Mouse (Mus musculus) MEL (cell line): ENCODE measurements around the gene Srprb. TPM values are rescaled to one million over a fixed set of nuclear protein-coding genes. Genes with fewer than 3 reads are reported as not detected.

Experiments used
- DNase-seq: peaks from one replicate; pipeline ENCODE4 v3.0.0; 2011; ENCODE audit warnings: low read depth, low spot score
- H3K27ac ChIP-seq: 2 replicates; pipeline ENCODE4 v1.5.1; 2012; ENCODE audit warnings: low read depth, mild to moderate bottlenecking, control low read depth, low read length, moderate library complexity; ENCODE audit not compliant: control insufficient read depth
- H3K27me3 ChIP-seq, 2 experiments: fragments of 150-350 bp in 1 of 2; sonication (generic) in 1 of 2; 2 replicates each; pipeline ENCODE4 v1.6.1; 2012; ENCODE audit warnings: low read length in 2 of 2, mild to moderate bottlenecking in 2 of 2, improper control_type of control experiment in 1 of 2, moderate library complexity in 1 of 2; ENCODE audit not compliant: insufficient read depth in 2 of 2, control insufficient read depth in 1 of 2
- H3K36me3 ChIP-seq, 2 experiments: 2 replicates each; pipeline ENCODE4 v1.6.1; 2012 to 2014; ENCODE audit warnings: low read length in 2 of 2, improper control_type of control experiment in 1 of 2, inconsistent platforms in 1 of 2, mild to moderate bottlenecking in 1 of 2; ENCODE audit not compliant: insufficient read depth in 2 of 2, control insufficient read depth in 1 of 2
- H3K4me1 ChIP-seq, 2 experiments: fragments of 150-350 bp in 1 of 2; sonication (generic) in 1 of 2; 2 replicates each; pipeline ENCODE4 v1.6.1; 2012; ENCODE audit warnings: low read length in 2 of 2, improper control_type of control experiment in 1 of 2, mild to moderate bottlenecking in 1 of 2; ENCODE audit not compliant: insufficient read depth in 2 of 2, control insufficient read depth in 1 of 2
- H3K4me3 ChIP-seq, 2 experiments: fragments of 150-350 bp in 1 of 2; sonication (generic) in 1 of 2; 2 replicates each; pipeline ENCODE4 v1.5.1; 2012; ENCODE audit warnings: low read depth in 2 of 2, low read length in 2 of 2, mild to moderate bottlenecking in 2 of 2, moderate library complexity in 2 of 2, control low read depth in 1 of 2, improper control_type of control experiment in 1 of 2; ENCODE audit not compliant: control insufficient read depth in 1 of 2, insufficient read depth in 1 of 2
- H3K79me2 ChIP-seq: 2 replicates; pipeline ENCODE4 v1.6.1; 2012; ENCODE audit warnings: mild to moderate bottlenecking, low read length, moderate library complexity; ENCODE audit not compliant: control insufficient read depth, poor library complexity, insufficient read depth
- H3K9ac ChIP-seq: 2 replicates; pipeline ENCODE4 v1.6.1; 2012; ENCODE audit warnings: low read depth, mild to moderate bottlenecking, control low read depth, low read length, moderate library complexity; ENCODE audit not compliant: control insufficient read depth, poor library complexity, severe bottlenecking
- H3K9me3 ChIP-seq: fragments of 150-350 bp; sonication (generic); replicated peaks from 2 replicates; pipeline ENCODE4 v1.6.1; 2012; ENCODE audit warnings: mild to moderate bottlenecking, low read length, improper control_type of control experiment, moderate library complexity; ENCODE audit not compliant: insufficient read depth
- CHD2 ChIP-seq: IDR thresholded peaks from 2 replicates; pipeline ENCODE4 v1.6.1; 2011; ENCODE audit warnings: low read length, improper control_type of control experiment
- CTCF ChIP-seq, 3 experiments: IDR thresholded peaks in 2 of 3; conservative IDR thresholded peaks in 1 of 3; 2 replicates each; pipeline ENCODE4 v1.5.1; 2011 to 2012; ENCODE audit warnings: low read length in 3 of 3, low read depth in 2 of 3, mild to moderate bottlenecking in 2 of 3, improper control_type of control experiment in 1 of 3, inconsistent platforms in 1 of 3, mixed read lengths in 1 of 3, moderate library complexity in 1 of 3; ENCODE audit not compliant: control insufficient read depth in 1 of 3, insufficient read depth in 1 of 3, poor library complexity in 1 of 3, severe bottlenecking in 1 of 3
- ETS1 ChIP-seq: IDR thresholded peaks from 2 replicates; pipeline ENCODE4 v1.6.1; 2012; ENCODE audit warnings: low read depth, mild to moderate bottlenecking, inconsistent platforms, low read length, improper control_type of control experiment, moderate library complexity
- GATA1 ChIP-seq: IDR thresholded peaks from 2 replicates; pipeline ENCODE4 v1.6.1; 2011; ENCODE audit warnings: low read depth, low read length, improper control_type of control experiment
- HCFC1 ChIP-seq: IDR thresholded peaks from 2 replicates; pipeline ENCODE4 v1.6.1; 2012; ENCODE audit warnings: low read depth, mild to moderate bottlenecking, inconsistent platforms, low read length, improper control_type of control experiment, moderate library complexity
- JUND ChIP-seq: IDR thresholded peaks from 2 replicates; pipeline ENCODE4 v1.6.1; 2011; ENCODE audit warnings: low read depth, mild to moderate bottlenecking, improper control_type of control experiment, low read length
- KAT2A ChIP-seq: conservative IDR thresholded peaks from 2 replicates; pipeline ENCODE4 v1.6.1; 2012; ENCODE audit warnings: low read depth, low read length, improper control_type of control experiment, inconsistent platforms
- MAFK ChIP-seq: IDR thresholded peaks from 2 replicates; pipeline ENCODE4 v1.6.1; 2011; ENCODE audit warnings: low read depth, mild to moderate bottlenecking, low read length, improper control_type of control experiment, borderline replicate concordance
- MAZ ChIP-seq: IDR thresholded peaks from 2 replicates; pipeline ENCODE4 v1.6.1; 2012; ENCODE audit warnings: low read depth, mild to moderate bottlenecking, inconsistent platforms, low read length, improper control_type of control experiment
- MYB ChIP-seq: IDR thresholded peaks from 2 replicates; pipeline ENCODE4 v1.6.1; 2011; ENCODE audit warnings: mild to moderate bottlenecking, low read depth, low read length, improper control_type of control experiment
- MYC ChIP-seq: IDR thresholded peaks from 2 replicates; pipeline ENCODE4 v1.6.1; 2011; ENCODE audit warnings: low read depth, mild to moderate bottlenecking, low read length, improper control_type of control experiment, moderate library complexity
- POLR2A ChIP-seq, 2 experiments: IDR thresholded peaks; 2 replicates each; pipeline ENCODE4 v1.6.1; 2011 to 2012; ENCODE audit warnings: low read length in 2 of 2, mild to moderate bottlenecking in 2 of 2, control low read depth in 1 of 2, improper control_type of control experiment in 1 of 2, low read depth in 1 of 2, moderate library complexity in 1 of 2; ENCODE audit not compliant: control insufficient read depth in 1 of 2, insufficient read depth in 1 of 2, poor library complexity in 1 of 2
- POLR2AphosphoS2 ChIP-seq: IDR thresholded peaks from 2 replicates; pipeline ENCODE4 v1.6.1; 2011; ENCODE audit warnings: low read length, improper control_type of control experiment
- RAD21 ChIP-seq: IDR thresholded peaks from 2 replicates; pipeline ENCODE4 v1.6.1; 2011; ENCODE audit warnings: mild to moderate bottlenecking, low read depth, low read length, improper control_type of control experiment
- RCOR1 ChIP-seq: IDR thresholded peaks from 2 replicates; pipeline ENCODE4 v1.6.1; 2012; ENCODE audit warnings: low read depth, mild to moderate bottlenecking, inconsistent platforms, low read length, improper control_type of control experiment
- SIN3A ChIP-seq: IDR thresholded peaks from 2 replicates; pipeline ENCODE4 v1.6.1; 2012; ENCODE audit warnings: low read length, improper control_type of control experiment, inconsistent platforms
- SMC3 ChIP-seq: IDR thresholded peaks from 2 replicates; pipeline ENCODE4 v1.6.1; 2011; ENCODE audit warnings: low read depth, low read length, improper control_type of control experiment
- TAL1 ChIP-seq: IDR thresholded peaks from 2 replicates; pipeline ENCODE4 v1.6.1; 2012; ENCODE audit warnings: mild to moderate bottlenecking, inconsistent platforms, low read length, moderate library complexity, mixed read lengths
- TCF12 ChIP-seq: IDR thresholded peaks from 2 replicates; pipeline ENCODE4 v1.6.1; 2014; ENCODE audit warnings: low read depth, mild to moderate bottlenecking, inconsistent platforms, low read length, improper control_type of control experiment, moderate library complexity
- USF1 ChIP-seq: IDR thresholded peaks from 2 replicates; pipeline ENCODE4 v1.6.1; 2014; ENCODE audit warnings: low read depth, mild to moderate bottlenecking, inconsistent platforms, low read length, improper control_type of control experiment, moderate library complexity
- USF2 ChIP-seq, 2 experiments: IDR thresholded peaks; 2 replicates each; pipeline ENCODE4 v1.6.1; 2011 to 2012; ENCODE audit warnings: improper control_type of control experiment in 2 of 2, low read length in 2 of 2, borderline replicate concordance in 1 of 2, inconsistent platforms in 1 of 2, low read depth in 1 of 2, mild to moderate bottlenecking in 1 of 2; ENCODE audit not compliant: insufficient read depth in 1 of 2
- ZC3H11A ChIP-seq: IDR thresholded peaks from 2 replicates; pipeline ENCODE4 v1.6.1; 2012; ENCODE audit warnings: low read depth, mild to moderate bottlenecking, inconsistent platforms, low read length, improper control_type of control experiment
- polyA plus RNA-seq, 2 experiments: library from polyadenylated mRNA; stranded (reverse) in 1 of 2; unstranded in 1 of 2; fragments of >175 nt in 1 of 2; fragments of >200 nt in 1 of 2; gene quantifications; 2 replicates each; pipeline versions ENCODE4 v1.2.1 to v1.2.4; 2012; ENCODE audit warnings: low replicate concordance in 2 of 2, low read depth in 1 of 2; ENCODE audit not compliant: insufficient read length in 2 of 2, insufficient read depth in 1 of 2, missing spikeins in 1 of 2
- total RNA-seq: library from RNA; depleted of rRNA; stranded (reverse); fragments of 300-350 nt; gene quantifications from 2 replicates; pipeline ENCODE4 v1.2.3, GENCODE M21; 2012

The Srprb gene
- total and polyA plus RNA-seq, 3 experiments: 71.5 to 85.0 TPM; not detected in 1

GRCm38 (mm10) chr9:103168771-103169170 lies 33.2 kb downstream of the Srprb start:
- TF ChIP-seq GATA1 (no peak), POLR2AphosphoS2 (no peak), HCFC1 (no peak), ETS1 (no peak), MAFK (no peak), TAL1 (no peak), JUND (no peak), KAT2A (no peak), ZC3H11A (no peak), SIN3A (no peak), MAZ (no peak), RAD21 (no peak), RCOR1 (no peak)
- TF ChIP-seq, all 39 proteins: peak for 0
- Histone ChIP-seq H3K4me3 (no peak overlapping the region), H3K27ac (no peak overlapping the region), H3K36me3 (no peaks in the 10 kb centered on the region), H3K79me2 (no peaks in the 10 kb centered on the region), H3K4me1 (no peaks in the 10 kb centered on the region), H3K9ac (no peak overlapping the region), H3K27me3 (no peaks in the 10 kb centered on the region), H3K9me3 (no peaks in the 10 kb centered on the region)
- DNase-seq: no peak

GRCm38 (mm10) chr9:103168046-103168445 lies 33.9 kb downstream of the Srprb start:
- TF ChIP-seq TCF12 (no peak), MYC (no peak), HCFC1 (no peak), RCOR1 (no peak), POLR2A (IDR thresholded peaks at IDR 0.05; ENCODE audit: control insufficient read depth in 1 of 2, insufficient read depth in 1 of 2, low read depth in 1 of 2, low read length in 2 of 2, poor library complexity in 1 of 2) (no peak), MYB (no peak), TAL1 (no peak), USF1 (no peak), USF2 (IDR thresholded peaks at IDR 0.05; ENCODE audit: borderline replicate concordance in 1 of 2, insufficient read depth in 1 of 2, low read depth in 1 of 2, low read length in 2 of 2) (no peak), JUND (no peak), MAZ (no peak), SMC3 (no peak), CTCF (IDR thresholded peaks at IDR 0.05 in 2 of 3, conservative IDR thresholded peaks at IDR 0.05 in 1 of 3; ENCODE audit: control insufficient read depth in 1 of 3, insufficient read depth in 1 of 3, low read depth in 2 of 3, low read length in 3 of 3, poor library complexity in 1 of 3, severe bottlenecking in 1 of 3) (no peak), CHD2 (no peak), ETS1 (no peak), POLR2AphosphoS2 (no peak)
- TF ChIP-seq, all 39 proteins: peak for 0
- no peaks in the 10 kb centered on the region for H3K27me3 ChIP-seq

More at GRCm38 (mm10) chr9:103168046-103168445, 33.9 kb downstream of the Srprb start:
- Histone ChIP-seq H3K79me2 (no peaks in the 10 kb centered on the region), H3K9ac (no peak overlapping the region), H3K4me1 (no peaks in the 10 kb centered on the region), H3K4me3 (no peak overlapping the region), H3K9me3 (no peaks in the 10 kb centered on the region), H3K36me3 (no peaks in the 10 kb centered on the region), H3K27ac (no peak overlapping the region)
- no peak for DNase-seq
